Mouse (Mus musculus): Measurements from ENCODE around the gene Tnfrsf18. TPM values are rescaled to one million over a fixed set of nuclear protein-coding genes. Genes with fewer than 3 reads are reported as not detected.

Gene Tnfrsf18
- 0.10 and 0.16 TPM in 2 replicates for polyA plus RNA-seq (2012)

DNA sequence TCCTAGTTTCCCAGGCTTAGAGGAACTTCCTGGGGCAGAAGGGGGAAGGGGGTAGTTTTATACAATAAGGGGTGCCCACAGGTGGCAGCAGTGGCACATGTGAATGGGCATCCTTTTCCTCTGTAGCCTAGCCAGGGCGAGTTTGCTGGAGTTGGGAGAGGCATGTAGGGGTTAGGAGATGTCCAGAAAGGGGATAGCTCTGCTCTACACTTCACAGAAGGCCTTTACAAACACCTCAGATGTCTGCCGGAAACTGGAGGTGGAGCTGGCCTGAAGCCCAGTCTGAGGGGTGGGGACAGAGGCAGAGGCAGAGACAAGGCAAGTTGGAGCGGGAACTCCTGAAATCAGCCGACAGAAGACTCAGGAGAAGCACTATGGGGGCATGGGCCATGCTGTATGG is at the start of gene Tnfrsf18:
Gene Tnfrsf18 (plus strand): TSS at position 152 of the 400 bp plus-strand sequence.
- TF ChIP-seq GATA1 (IDR thresholded peaks at IDR 0.05; ENCODE audit: low read length): no peak

GRCm38 (mm10) chr4:155981436-155982082 is 44.4 kb upstream of the Tnfrsf18 start:
- no peak for TF ChIP-seq GATA1 (IDR thresholded peaks at IDR 0.05; ENCODE audit: low read length)

- no peak for TF ChIP-seq GATA1 (IDR thresholded peaks at IDR 0.05; ENCODE audit: low read length)
Measured at GRCm38 (mm10) chr4:155983788-155984187, 42.2 kb upstream of the Tnfrsf18 start.

GRCm38 (mm10) chr4:155991211-155991907 is 34.6 kb upstream of the Tnfrsf18 start:
- TF ChIP-seq GATA1 (IDR thresholded peaks at IDR 0.05; ENCODE audit: low read length): no peak

GRCm38 (mm10) chr4:155991908-155992230 is 34.1 kb upstream of the Tnfrsf18 start:
- no peak for TF ChIP-seq GATA1 (IDR thresholded peaks at IDR 0.05; ENCODE audit: low read length)

GRCm38 (mm10) chr4:155992241-155992905 is 33.6 kb upstream of the Tnfrsf18 start, which contains the start of the genes B3galt6 and Sdf4:
Gene B3galt6 (minus strand): TSS chr4:155992649.
Gene Sdf4 (plus strand): TSS chr4:155992872.
- no peak for TF ChIP-seq GATA1 (IDR thresholded peaks at IDR 0.05; ENCODE audit: low read length)

DNA sequence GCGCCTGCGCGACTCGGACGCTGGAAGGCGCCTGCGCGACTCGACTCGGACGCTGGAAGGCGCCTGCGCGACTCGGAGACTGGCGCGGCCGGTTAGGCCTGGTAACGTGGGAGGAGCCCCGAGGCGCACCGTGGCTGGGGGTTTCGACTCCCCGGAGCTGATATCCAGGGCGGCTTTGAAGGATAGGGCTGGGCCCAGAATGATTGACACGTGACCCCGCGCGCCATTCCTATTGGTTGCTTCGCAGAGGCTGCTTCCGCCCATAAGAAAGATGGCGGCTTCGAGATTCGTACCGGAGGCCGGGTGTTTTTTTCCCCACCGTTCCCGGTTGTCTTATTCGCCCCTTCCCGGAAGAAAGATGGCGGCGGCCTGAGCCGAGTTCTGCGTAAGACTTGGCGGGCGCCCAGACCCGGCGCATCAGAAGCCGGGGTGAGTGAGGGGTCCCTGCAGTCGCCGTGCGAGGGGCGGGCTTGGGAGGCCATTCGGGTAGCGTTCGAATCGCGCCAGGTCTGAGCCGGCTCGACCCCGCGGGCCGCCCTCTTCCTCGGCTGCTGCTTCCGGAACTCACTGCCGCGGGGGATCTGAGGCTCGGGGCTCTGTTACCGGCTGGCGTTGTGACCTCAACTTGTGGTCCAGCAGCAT is 32.9 kb upstream of the Tnfrsf18 start:
- TF ChIP-seq GATA1 (IDR thresholded peaks at IDR 0.05; ENCODE audit: low read length): no peak

GRCm38 (mm10) chr4:155993606-155994005 is 32.4 kb upstream of the Tnfrsf18 start:
- no peak for TF ChIP-seq GATA1 (IDR thresholded peaks at IDR 0.05; ENCODE audit: low read length)

DNA sequence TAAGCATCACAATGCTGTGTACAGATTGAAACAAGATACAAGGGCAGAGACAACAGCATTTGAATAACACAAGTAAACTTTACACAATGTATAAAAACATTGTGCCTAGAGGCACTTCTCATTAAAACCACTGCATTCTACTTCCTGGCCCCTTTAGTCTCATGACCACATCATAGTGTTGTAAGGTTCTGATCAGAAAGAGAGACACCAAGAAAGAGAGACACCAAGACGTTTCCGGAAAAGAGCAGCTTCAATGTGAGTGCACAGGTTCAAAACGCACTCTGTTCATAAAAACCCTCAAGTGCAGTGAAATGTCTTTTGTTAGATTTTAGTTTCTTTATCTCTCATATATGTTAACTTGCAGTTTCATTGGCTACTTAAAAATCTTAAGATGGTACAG is 21.9 kb upstream of the Tnfrsf18 start:
- no peak for TF ChIP-seq GATA1 (IDR thresholded peaks at IDR 0.05; ENCODE audit: low read length)

GRCm38 (mm10) chr4:156008369-156008768 is 17.6 kb upstream of the Tnfrsf18 start:
- TF ChIP-seq GATA1 (IDR thresholded peaks at IDR 0.05; ENCODE audit: low read length): no peak

DNA sequence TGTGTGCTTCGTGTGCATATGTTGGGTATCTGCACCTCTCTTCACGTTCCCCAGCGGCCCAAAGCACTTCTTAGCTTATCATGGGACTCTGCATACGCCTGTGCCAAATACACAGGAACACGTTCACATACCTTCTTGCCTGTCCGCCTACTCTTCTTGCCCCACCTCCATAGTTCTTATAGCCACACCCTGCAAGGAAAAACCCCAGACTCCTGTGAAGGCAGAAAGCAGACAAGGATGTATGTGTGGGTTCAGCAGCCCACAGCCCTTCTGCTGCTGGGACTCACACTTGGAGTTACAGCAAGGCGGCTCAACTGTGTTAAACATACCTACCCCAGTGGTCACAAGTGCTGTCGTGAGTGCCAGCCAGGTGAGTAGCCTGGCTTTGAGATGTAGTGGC is 12.3 kb upstream of the Tnfrsf18 start, which contains the start of gene Tnfrsf4:
Gene Tnfrsf4 (plus strand): TSS at position 207 of the 400 bp plus-strand sequence.
- no peak for TF ChIP-seq GATA1 (IDR thresholded peaks at IDR 0.05; ENCODE audit: low read length)

- no peak for TF ChIP-seq GATA1 (IDR thresholded peaks at IDR 0.05; ENCODE audit: low read length)
Measured at GRCm38 (mm10) chr4:156014436-156014835, 11.5 kb upstream of the Tnfrsf18 start.

DNA sequence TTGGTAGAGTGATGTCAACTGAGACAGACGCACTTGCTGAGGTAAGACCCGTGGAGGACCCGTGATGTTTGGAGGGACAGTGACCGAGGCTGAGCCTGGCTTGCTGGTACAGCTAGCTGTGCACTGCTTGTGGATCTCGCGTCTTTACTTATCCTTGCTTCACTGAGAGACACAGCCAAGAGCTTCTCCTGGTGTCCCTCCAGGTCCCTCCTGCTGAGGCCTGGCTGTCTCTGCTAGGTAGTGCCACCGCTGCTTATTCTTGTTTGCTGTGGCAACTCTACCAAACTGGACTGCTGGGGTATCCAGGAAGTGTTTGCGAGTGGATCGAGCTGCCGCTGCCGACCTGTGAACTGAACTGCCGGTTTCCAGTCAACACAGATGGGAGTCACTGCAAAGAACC is 6.2 kb upstream of the Tnfrsf18 start:
- TF ChIP-seq GATA1 (IDR thresholded peaks at IDR 0.05; ENCODE audit: low read length): no peak

DNA sequence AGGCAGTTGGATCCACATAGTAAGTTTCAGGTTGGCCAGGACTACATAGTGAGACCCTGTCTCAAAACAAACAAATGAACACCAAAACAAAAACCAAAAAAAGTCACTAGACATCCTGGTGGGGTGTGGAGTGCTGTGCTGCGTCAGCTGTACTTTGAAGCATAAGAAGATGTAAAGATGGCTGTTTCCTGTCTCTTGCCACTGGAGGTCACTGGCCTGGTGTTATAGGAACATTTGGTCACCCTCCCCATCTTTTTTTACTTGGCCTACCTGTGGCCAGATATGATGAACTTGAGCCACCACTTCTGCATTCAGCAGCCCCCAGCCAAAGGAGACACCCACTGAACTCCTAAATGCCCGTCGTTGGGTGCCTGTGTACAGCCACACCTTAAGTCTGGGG is 4.6 kb upstream of the Tnfrsf18 start:
- TF ChIP-seq GATA1 (IDR thresholded peaks at IDR 0.05; ENCODE audit: low read length): no peak

- no peak for TF ChIP-seq GATA1 (IDR thresholded peaks at IDR 0.05; ENCODE audit: low read length)
Measured at GRCm38 (mm10) chr4:156021942-156022419, 4.0 kb upstream of the Tnfrsf18 start.

GRCm38 (mm10) chr4:156023520-156023919 is 2.4 kb upstream of the Tnfrsf18 start:
- no peak for TF ChIP-seq GATA1 (IDR thresholded peaks at IDR 0.05; ENCODE audit: low read length)
